18 mouse cellular contexts compared by ENCODE assay signal in the genomic region with DNA sequence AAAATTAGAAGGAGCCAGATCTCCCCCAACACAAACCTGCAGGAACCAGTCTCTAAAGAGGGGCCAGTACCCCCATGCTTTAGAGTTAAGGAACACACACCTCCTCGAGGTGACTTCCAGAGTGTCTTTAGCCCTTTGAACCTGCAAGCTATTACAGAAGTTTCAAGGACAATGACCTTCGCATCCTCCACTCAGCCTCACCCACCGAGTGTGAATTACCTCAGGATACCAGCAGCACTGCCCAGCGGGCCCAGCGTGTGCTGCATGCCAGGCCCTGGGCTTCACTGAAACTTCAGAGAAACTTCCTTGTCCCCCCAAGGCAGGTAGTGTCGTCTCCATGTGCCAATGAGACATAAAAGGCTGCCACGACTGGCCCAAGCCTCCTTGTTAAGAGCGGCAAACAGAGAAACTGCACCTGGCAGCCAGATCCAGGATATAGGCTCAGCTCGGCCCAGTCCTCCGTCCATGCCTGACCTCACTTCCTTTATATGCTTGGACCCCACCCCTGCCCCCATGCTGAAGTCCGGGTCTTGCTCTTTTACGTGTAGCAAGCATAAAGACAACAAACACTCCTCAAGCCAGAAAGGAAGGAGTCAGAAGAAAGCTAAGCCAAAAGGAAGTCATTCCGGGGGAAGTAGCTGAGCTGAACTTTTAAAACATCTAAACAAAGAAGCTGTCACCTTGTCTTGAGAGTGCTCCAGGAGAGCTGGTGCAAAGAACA. TPM values are rescaled to one million over a fixed set of nuclear protein-coding genes. Genes with fewer than 3 reads are reported as not detected.
DNase-seq lines count a peak whose midpoint lies in the region; ATAC-seq and TF ChIP-seq lines count a peak whose summit lies in the region.
"Had no signal": no experiment of that assay in that cellular context is flagged by ENCODE, and none has a peak within 500 bp of the region (broad histone marks: within the 10 kb centered on the region; RNA-seq: fewer than 3 reads in every experiment).

No protein-coding gene starts in this region.

- H3K9me3 ChIP-seq in lung, embryonic 14.5 days (ENCODE audit: low read depth, low read length) = no peaks in the 10 kb centered on the region
- no peaks in the 10 kb centered on the region for H3K9me3 ChIP-seq in intestine, embryonic 15.5 days
- H3K9me3 ChIP-seq in midbrain, embryonic 10.5 days (replicated peaks) = no peaks in the 10 kb centered on the region; the same call in 1 of the 2 replicates
- H3K9me3 ChIP-seq: embryonic facial prominence, embryonic 13.5 days; forebrain, embryonic 10.5 days; hindbrain, embryonic 15.5 days; limb, embryonic 12.5 days; neural tube, embryonic 12.5 days had no signal

- no peak for TF ChIP-seq POLR2A in lung, adult 2 months (IDR thresholded peaks at IDR 0.05; ENCODE audit: borderline replicate concordance, extremely low read depth, low read depth, low read length)
- TF ChIP-seq POLR2A in small intestine, adult 2 months (IDR thresholded peaks at IDR 0.05; ENCODE audit: low read depth, low read length) = no peak

- TF ChIP-seq CTCF in lung, embryonic 14.5 days (IDR thresholded peaks at IDR 0.05; ENCODE audit: low read depth) = no peak
- TF ChIP-seq CTCF in lung, adult 2 months (IDR thresholded peaks at IDR 0.05; ENCODE audit: insufficient read depth, low read length) = no peak
- no peak for TF ChIP-seq CTCF in small intestine, adult 2 months (IDR thresholded peaks at IDR 0.05; ENCODE audit: extremely low read depth, insufficient read length, insufficient replicate concordance, low read depth, low read length)

- DNase-seq in lung, embryonic 14.5 days = peak; percentile 19
- DNase-seq in lung, adult 2 months = no peak
- peak; percentile 45 to 53 for DNase-seq in kidney, postnatal 36 days
- no peak for DNase-seq in midbrain, embryonic 10.5 days (ENCODE audit: low spot score)
- DNase-seq in layer of hippocampus, postnatal 10 days (ENCODE audit: low spot score in 2 of 2) = no peak
- DNase-seq: adrenal gland, postnatal 10 days; cerebellum, adult 18-20 months; right cerebral cortex, postnatal 25 days had no signal

- H3K36me3 ChIP-seq in lung, embryonic 14.5 days (ENCODE audit: insufficient read depth) = peaks cover 31% of the 10 kb centered on the region
- peaks cover 3% of the 10 kb centered on the region; the same call in 1 of the 2 replicates for H3K36me3 ChIP-seq in intestine, embryonic 15.5 days
- peaks cover 23% of the 10 kb centered on the region; the same call in 1 of the 2 replicates for H3K36me3 ChIP-seq in small intestine, adult 2 months (ENCODE audit: control insufficient read depth, insufficient read depth, low read length)
- H3K36me3 ChIP-seq in midbrain, embryonic 10.5 days = peaks cover 50% of the 10 kb centered on the region

- H3K27me3 ChIP-seq in lung, embryonic 14.5 days (ENCODE audit: insufficient read depth, low read length) = no peaks in the 10 kb centered on the region
- H3K27me3 ChIP-seq in intestine, embryonic 15.5 days (replicated peaks) = no peaks in the 10 kb centered on the region
- no peaks in the 10 kb centered on the region for H3K27me3 ChIP-seq in small intestine, adult 2 months (ENCODE audit: control insufficient read depth, insufficient read depth, low read length)
- H3K27me3 ChIP-seq in midbrain, embryonic 10.5 days (ENCODE audit: low read depth, poor library complexity, severe bottlenecking) = no peaks in the 10 kb centered on the region
- H3K27me3 ChIP-seq: embryonic facial prominence, embryonic 13.5 days; hindbrain, embryonic 15.5 days; limb, embryonic 12.5 days; neural tube, embryonic 12.5 days had no signal

- no peak for ATAC-seq in lung, embryonic 14.5 days (ENCODE audit: insufficient read depth)
- peak; percentile 60; the same call in 1 of the 2 replicates for ATAC-seq in intestine, embryonic 15.5 days
- ATAC-seq in inflammation-experienced regulatory T-cells, adult 6 months = no peak
- ATAC-seq: CD4-positive, CD25-positive, alpha-beta regulatory T cell, adult 4 months had no signal

- no peak overlapping the region for H3K4me3 ChIP-seq in lung, embryonic 14.5 days (ENCODE audit: low read depth, low read length)
- no peak overlapping the region for H3K4me3 ChIP-seq in lung, adult 2 months (replicated peaks; ENCODE audit: extremely low read depth, low read depth, low read length)
- no peak overlapping the region for H3K4me3 ChIP-seq in intestine, embryonic 15.5 days (replicated peaks)
- no peak overlapping the region for H3K4me3 ChIP-seq in small intestine, adult 2 months (ENCODE audit: low read depth, low read length)
- H3K4me3 ChIP-seq in midbrain, embryonic 10.5 days = no peak overlapping the region
- H3K4me3 ChIP-seq: embryonic facial prominence, embryonic 13.5 days; forebrain, embryonic 10.5 days; hindbrain, embryonic 15.5 days; limb, embryonic 12.5 days; neural tube, embryonic 12.5 days had no signal

- no peak overlapping the region for H3K27ac ChIP-seq in lung, embryonic 14.5 days (ENCODE audit: low read depth)
- peak overlapping the region; percentile 10; the same call in 1 of the 2 replicates for H3K27ac ChIP-seq in intestine, embryonic 15.5 days
- H3K27ac ChIP-seq in small intestine, adult 2 months (ENCODE audit: insufficient read depth, low read depth, low read length) = peak overlapping the region; percentile 70
- no peak overlapping the region; the same call in 1 of the 2 replicates for H3K27ac ChIP-seq in midbrain, embryonic 10.5 days (replicated peaks)
- H3K27ac ChIP-seq: embryonic facial prominence, embryonic 13.5 days; forebrain, embryonic 10.5 days; hindbrain, embryonic 15.5 days; limb, embryonic 12.5 days; liver, embryonic 14.5 days; neural tube, embryonic 12.5 days had no signal

- no peaks in the 10 kb centered on the region for H3K4me1 ChIP-seq in lung, embryonic 14.5 days (ENCODE audit: insufficient read depth)
- no peaks in the 10 kb centered on the region; the same call in 1 of the 2 replicates for H3K4me1 ChIP-seq in lung, adult 2 months (ENCODE audit: control insufficient read depth, insufficient read depth, low read length)
- no peaks in the 10 kb centered on the region for H3K4me1 ChIP-seq in intestine, embryonic 15.5 days (replicated peaks)
- peaks cover 17% of the 10 kb centered on the region for H3K4me1 ChIP-seq in small intestine, adult 2 months (ENCODE audit: control insufficient read depth, insufficient read depth, insufficient read length, low read length)
- H3K4me1 ChIP-seq in midbrain, embryonic 10.5 days = no peaks in the 10 kb centered on the region
- H3K4me1 ChIP-seq: forebrain, embryonic 10.5 days; hindbrain, embryonic 15.5 days had no signal

- no peak overlapping the region for H3K4me2 ChIP-seq in lung, embryonic 14.5 days
- H3K4me2 ChIP-seq in intestine, embryonic 15.5 days (replicated peaks) = no peak overlapping the region
- H3K4me2 ChIP-seq: embryonic facial prominence, embryonic 13.5 days; hindbrain, embryonic 15.5 days; limb, embryonic 12.5 days; neural tube, embryonic 12.5 days had no signal

- no peak overlapping the region for H3K9ac ChIP-seq in lung, embryonic 14.5 days
- no peak overlapping the region for H3K9ac ChIP-seq in intestine, embryonic 15.5 days
- H3K9ac ChIP-seq: embryonic facial prominence, embryonic 13.5 days; hindbrain, embryonic 15.5 days; limb, embryonic 12.5 days; liver, embryonic 14.5 days; neural tube, embryonic 12.5 days had no signal

- 63% methylated on average over 13 of the region's 13 CpGs for WGBS in lung, embryonic 14.5 days
- 54% methylated on average over 13 of the region's 13 CpGs for WGBS in lung, adult 2 months
- WGBS in intestine, embryonic 15.5 days = 68% methylated on average over 13 of the region's 13 CpGs
- WGBS in small intestine, adult 2 months = 42% methylated on average over 13 of the region's 13 CpGs
- WGBS in midbrain, embryonic 10.5 days = 82% methylated on average over 13 of the region's 13 CpGs

RNA-seq across cellular contexts. Expression of a gene that starts 45.2 kb away (rescaled TPM):
- 15.7 and 16.6 TPM in 2 replicates for polyA plus RNA-seq in lung, embryonic 14.5 days (2014; fragmentation: Nextera tagmentation; extraction: Ambion mirVana)
- 13.5 and 15.0 TPM in 2 replicates for polyA plus RNA-seq in lung, adult 2 months (2012; rRNA removed)
- 16.6 and 19.0 TPM in 2 replicates for polyA plus RNA-seq in intestine, embryonic 15.5 days (2015; fragmentation: Nextera tagmentation; extraction: Ambion mirVana)
- polyA plus RNA-seq in small intestine, adult 2 months (2012; rRNA removed) = 5.2 and 10.7 TPM in 2 replicates
- polyA plus RNA-seq in midbrain, embryonic 10.5 days (2016; fragmentation: Nextera tagmentation; extraction: Ambion mirVana) = 11.8 and 12.5 TPM in 2 replicates
- total RNA-seq in layer of hippocampus, postnatal 10 days (2021) = 10 to 100 TPM; 15.2 to 16.6 TPM
- polyA plus RNA-seq in inflammation-experienced regulatory T-cells, adult 6 months (2017; shearing (Covaris generic)) = 1 to 10 TPM; 1.5 to 6.1 (median 4.8) TPM

Comparison
In these comparisons a context has a peak if more than half of its experiments do, and no peak if none do; other contexts are left out.
1. DNase-seq: peak in lung, embryonic 14.5 days (single experiment) and kidney, postnatal 36 days (2 of 2); none in lung, adult 2 months (single experiment), midbrain, embryonic 10.5 days (single experiment) and layer of hippocampus, postnatal 10 days (0 of 2).
2. H3K27ac ChIP-seq: peak in intestine, embryonic 15.5 days (single experiment) and small intestine, adult 2 months (single experiment); none in lung, embryonic 14.5 days (single experiment) and midbrain, embryonic 10.5 days (single experiment).